Mouse (Mus musculus): ENCODE results near the gene Tpcn1.
A peak's percentile ranks its signal among the peaks of the same experiment; 100 is the strongest.

DNA sequence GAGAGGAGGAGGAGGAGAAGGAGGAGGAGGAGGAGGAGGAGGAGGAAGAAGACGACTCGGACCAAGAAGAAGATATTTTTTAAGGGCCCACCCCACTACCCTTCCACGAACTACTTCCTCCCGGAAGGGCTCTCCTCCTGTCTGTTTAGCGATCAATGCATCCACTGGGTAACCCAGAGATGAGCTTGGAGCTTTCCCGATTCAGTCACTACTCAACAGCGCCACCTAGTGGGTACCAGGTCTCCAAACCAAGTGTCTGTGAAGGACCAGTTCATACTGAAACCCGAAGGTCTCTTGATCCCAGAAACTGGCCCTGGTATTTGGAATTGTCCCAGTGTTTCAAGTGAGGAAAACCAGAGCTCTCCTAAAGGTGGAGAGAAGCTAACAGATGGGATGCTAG lies 17.2 kb upstream of the Tpcn1 start:
- TF ChIP-seq CTCF (IDR thresholded peaks at IDR 0.05; ENCODE audit: low read depth, low read length) (peak; percentile 73), POLR2A (IDR thresholded peaks at IDR 0.05; ENCODE audit: borderline replicate concordance, low read depth, low read length) (no peak)
